Mouse (Mus musculus) CH12.LX (cell line): Measurements from ENCODE around the gene Sf1. TPM values are rescaled to one million over a fixed set of nuclear protein-coding genes. Genes with fewer than 3 reads are reported as not detected.

Experiments
- DNase-seq: peaks from one replicate; pipeline ENCODE4 v3.0.0-alpha.2; 2013; ENCODE audit errors: extremely low read depth
- H3K27ac ChIP-seq: 2 replicates; pipeline ENCODE4 v1.5.1; 2012; ENCODE audit warnings: low read depth, mild to moderate bottlenecking, control low read depth, moderate library complexity; ENCODE audit not compliant: insufficient read depth
- H3K27me3 ChIP-seq: replicated peaks from 2 replicates; pipeline ENCODE3; 2012; ENCODE audit warnings: inconsistent platforms
- H3K36me3 ChIP-seq, 2 experiments: replicated peaks in 1 of 2; 2 replicates each; pipeline versions ENCODE3 to v1.6.1; 2012; ENCODE audit warnings: inconsistent platforms in 1 of 2, low read length in 1 of 2, mild to moderate bottlenecking in 1 of 2, mixed read lengths in 1 of 2, moderate library complexity in 1 of 2; ENCODE audit not compliant: control insufficient read depth in 1 of 2, insufficient read depth in 1 of 2
- H3K4me1 ChIP-seq, 2 experiments: 2 replicates each; pipeline ENCODE4 v1.6.1; 2012; ENCODE audit warnings: inconsistent platforms in 1 of 2, moderate library complexity in 1 of 2; ENCODE audit not compliant: insufficient read depth in 2 of 2, control insufficient read depth in 1 of 2
- H3K4me2 ChIP-seq: 2 replicates; pipeline ENCODE4 v1.6.1; 2012; ENCODE audit warnings: low read depth, mild to moderate bottlenecking, control low read depth; ENCODE audit not compliant: poor library complexity, insufficient read depth, severe bottlenecking
- H3K4me3 ChIP-seq, 3 experiments: fragments of 150-350 bp in 1 of 3; sonication (generic) in 1 of 3; replicated peaks in 1 of 3; 2 replicates each; pipeline versions ENCODE3 to v1.5.1; 2011 to 2012; ENCODE audit warnings: low read depth in 2 of 3, low read length in 2 of 3, mild to moderate bottlenecking in 2 of 3, moderate library complexity in 2 of 3, control low read depth in 1 of 3, improper control_type of control experiment in 1 of 3, inconsistent platforms in 1 of 3, mixed read lengths in 1 of 3; ENCODE audit not compliant: poor library complexity in 1 of 3
- H3K79me2 ChIP-seq: replicated peaks from 2 replicates; pipeline ENCODE4 v1.6.1; 2012; ENCODE audit warnings: mild to moderate bottlenecking, moderate library complexity; ENCODE audit not compliant: control insufficient read depth, poor library complexity, insufficient read depth, severe bottlenecking; ENCODE audit errors: extremely low read depth
- H3K9ac ChIP-seq: 2 replicates; pipeline ENCODE4 v1.6.1; 2012; ENCODE audit warnings: low read depth, mild to moderate bottlenecking, control low read depth, moderate library complexity; ENCODE audit not compliant: insufficient read depth
- H3K9me3 ChIP-seq: replicated peaks from 2 replicates; pipeline ENCODE3; 2012; ENCODE audit warnings: low read length, inconsistent platforms, mixed read lengths
- CHD1 ChIP-seq: IDR thresholded peaks from 2 replicates; pipeline ENCODE4 v1.6.1; 2012; ENCODE audit warnings: low read depth, low read length, improper control_type of control experiment, inconsistent platforms
- CHD2 ChIP-seq: IDR thresholded peaks from 2 replicates; pipeline ENCODE4 v1.6.1; 2011; ENCODE audit warnings: low read length, improper control_type of control experiment
- E2F4 ChIP-seq: IDR thresholded peaks from 2 replicates; pipeline ENCODE4 v1.6.1; 2011; ENCODE audit warnings: low read depth, low read length, improper control_type of control experiment; ENCODE audit not compliant: insufficient replicate concordance
- ELF1 ChIP-seq: IDR thresholded peaks from 2 replicates; pipeline ENCODE4 v1.6.1; 2014; ENCODE audit warnings: low read depth, mild to moderate bottlenecking, inconsistent platforms, low read length, improper control_type of control experiment
- JUN ChIP-seq: IDR thresholded peaks from 2 replicates; pipeline ENCODE4 v1.6.1; 2011; ENCODE audit warnings: low read depth, mild to moderate bottlenecking, low read length, improper control_type of control experiment, moderate library complexity; ENCODE audit not compliant: insufficient read depth
- JUND ChIP-seq: conservative IDR thresholded peaks from 2 replicates; pipeline ENCODE4 v1.6.1; 2011; ENCODE audit warnings: low read depth, low read length, improper control_type of control experiment
- KAT2A ChIP-seq: IDR thresholded peaks from 2 replicates; pipeline ENCODE4 v1.6.1; 2012; ENCODE audit warnings: low read length, improper control_type of control experiment, inconsistent platforms; ENCODE audit not compliant: insufficient replicate concordance
- MAX ChIP-seq: IDR thresholded peaks from 2 replicates; pipeline ENCODE4 v1.6.1; 2011; ENCODE audit warnings: low read length, improper control_type of control experiment
- MAZ ChIP-seq: IDR thresholded peaks from 2 replicates; pipeline ENCODE4 v1.6.1; 2012; ENCODE audit warnings: low read depth, mild to moderate bottlenecking, inconsistent platforms, low read length, improper control_type of control experiment, moderate library complexity
- MEF2A ChIP-seq: IDR thresholded peaks from 2 replicates; pipeline ENCODE4 v1.6.1; 2014; ENCODE audit warnings: low read depth, mild to moderate bottlenecking, inconsistent platforms, low read length, improper control_type of control experiment, borderline replicate concordance
- MXI1 ChIP-seq: IDR thresholded peaks from 2 replicates; pipeline ENCODE4 v1.6.1; 2011; ENCODE audit warnings: mild to moderate bottlenecking, low read depth, low read length, improper control_type of control experiment
- MYC ChIP-seq: IDR thresholded peaks from 2 replicates; pipeline ENCODE4 v1.6.1; 2011; ENCODE audit warnings: low read depth, mild to moderate bottlenecking, improper control_type of control experiment, low read length
- NRF1 ChIP-seq: IDR thresholded peaks from 2 replicates; pipeline ENCODE4 v1.6.1; 2014; ENCODE audit warnings: low read depth, mild to moderate bottlenecking, inconsistent platforms, low read length, improper control_type of control experiment, moderate library complexity
- PAX5 ChIP-seq: IDR thresholded peaks from 2 replicates; pipeline ENCODE4 v1.6.1; 2012; ENCODE audit warnings: low read length, inconsistent platforms, mixed read lengths
- POLR2A ChIP-seq: IDR thresholded peaks from 2 replicates; pipeline ENCODE4 v1.6.1; 2011; ENCODE audit warnings: low read depth, mild to moderate bottlenecking, improper control_type of control experiment, low read length
- POLR2AphosphoS2 ChIP-seq: IDR thresholded peaks from 2 replicates; pipeline ENCODE4 v1.6.1; 2011; ENCODE audit warnings: low read depth, low read length, improper control_type of control experiment
- RCOR1 ChIP-seq: conservative IDR thresholded peaks from 2 replicates; pipeline ENCODE4 v1.6.1; 2012; ENCODE audit warnings: low read depth, mild to moderate bottlenecking, inconsistent platforms, low read length, improper control_type of control experiment
- ZKSCAN1 ChIP-seq: IDR thresholded peaks from 2 replicates; pipeline ENCODE4 v1.6.1; 2012; ENCODE audit warnings: low read depth, inconsistent platforms, low read length, improper control_type of control experiment, borderline replicate concordance
- ZNF384 ChIP-seq: IDR thresholded peaks from 2 replicates; pipeline ENCODE4 v1.6.1; 2012; ENCODE audit warnings: low read depth, low read length, improper control_type of control experiment, inconsistent platforms
- dilution Hi-C: fragments of 300-500 bp; cut with MboI; formaldehyde crosslinking; loops from 2 replicates; pipeline ENCODE4 v1.14.3; 2020; ENCODE audit warnings: low sequenced_read_pairs; ENCODE audit not compliant: extremely low pct_unique_long_range_greater_than_20kb, extremely low pct_ligation_motif_present
- in situ Hi-C: fragments of 300-500 bp; cut with MboI; formaldehyde crosslinking; loops from 3 replicates; pipeline ENCODE4 v1.14.3; 2019; ENCODE audit warnings: low sequenced_read_pairs, low pct_ligation_motif_present, low pct_unique_long_range_greater_than_20kb, mixed read lengths
- polyA plus RNA-seq: library from polyadenylated mRNA; unstranded; fragments of >175 nt; gene quantifications from 2 replicates; pipeline ENCODE4 v1.2.1, GENCODE M21; 2012; ENCODE audit warnings: low read depth; ENCODE audit not compliant: insufficient read length
- total RNA-seq, 2 experiments: library from RNA; depleted of rRNA; stranded (reverse); fragments of 300-350 nt in 1 of 2; fragments of >200 nt in 1 of 2; gene quantifications; 2 replicates each; pipeline ENCODE4 v1.2.3; 2012 to 2014

Sf1 gene
- total and polyA plus RNA-seq, 3 experiments: 54.5 to 251 (median 70.4) TPM

GRCm38 (mm10) chr19:6377327-6378040 lies 14.0 kb downstream of the Sf1 start:
- Histone ChIP-seq H3K36me3 (peaks cover 71 to 84% of the 10 kb centered on the region in 2 experiments), H3K79me2 (peaks cover 8% of the 10 kb centered on the region; the same call in 1 of the 2 replicates), H3K9ac (no peak overlapping the region), H3K27ac (no peak overlapping the region), H3K27me3 (no peaks in the 10 kb centered on the region), H3K4me2 (no peak overlapping the region), H3K4me3 (no peak overlapping the region), H3K4me1 (peaks cover 2 to 35% of the 10 kb centered on the region in 2 experiments; a peak in 2 of 4 replicates), H3K9me3 (no peaks in the 10 kb centered on the region)
- no peak for DNase-seq
- in situ Hi-C loops: no loop called here
- dilution Hi-C loops: no loop called here
- no peak for TF ChIP-seq MXI1
- no peak for TF ChIP-seq KAT2A
- TF ChIP-seq ZKSCAN1: no peak
- TF ChIP-seq JUND: no peak

- no peaks in the 10 kb centered on the region for H3K9me3 ChIP-seq
- H3K27ac ChIP-seq: no peak overlapping the region
- no peaks in the 10 kb centered on the region for H3K79me2 ChIP-seq
- H3K27me3 ChIP-seq: no peaks in the 10 kb centered on the region
- no peak for DNase-seq
- in situ Hi-C loops: no loop called here
- TF ChIP-seq JUN (no peak), RCOR1 (no peak), MXI1 (no peak), PAX5 (no peak), MYC (no peak), MAZ (no peak), ZNF384 (no peak), POLR2AphosphoS2 (peak; percentile 93), CHD2 (no peak), ELF1 (no peak), CHD1 (no peak), ZKSCAN1 (no peak), MEF2A (no peak), MAX (no peak), POLR2A (0 out of 2 replicates have a peak, but pooled peaks have one; percentile 20), E2F4 (no peak), NRF1 (no peak)
- TF ChIP-seq, all 38 proteins: peak for 2
- H3K36me3 ChIP-seq: peaks cover 42 to 53% of the 10 kb centered on the region in 2 experiments
- peaks cover 0 to 30% of the 10 kb centered on the region in 2 experiments; a peak in 2 of 4 replicates for H3K4me1 ChIP-seq
- no peak overlapping the region for H3K4me2 ChIP-seq
- H3K9ac ChIP-seq: no peak overlapping the region
- dilution Hi-C loops: no loop called here
- H3K4me3 ChIP-seq: no peak overlapping the region
Measured at GRCm38 (mm10) chr19:6380411-6381166, 17.1 kb downstream of the Sf1 start.
